Mouse (Mus musculus): ENCODE results near the gene Ntsr1.

The Ntsr1 gene

DNA sequence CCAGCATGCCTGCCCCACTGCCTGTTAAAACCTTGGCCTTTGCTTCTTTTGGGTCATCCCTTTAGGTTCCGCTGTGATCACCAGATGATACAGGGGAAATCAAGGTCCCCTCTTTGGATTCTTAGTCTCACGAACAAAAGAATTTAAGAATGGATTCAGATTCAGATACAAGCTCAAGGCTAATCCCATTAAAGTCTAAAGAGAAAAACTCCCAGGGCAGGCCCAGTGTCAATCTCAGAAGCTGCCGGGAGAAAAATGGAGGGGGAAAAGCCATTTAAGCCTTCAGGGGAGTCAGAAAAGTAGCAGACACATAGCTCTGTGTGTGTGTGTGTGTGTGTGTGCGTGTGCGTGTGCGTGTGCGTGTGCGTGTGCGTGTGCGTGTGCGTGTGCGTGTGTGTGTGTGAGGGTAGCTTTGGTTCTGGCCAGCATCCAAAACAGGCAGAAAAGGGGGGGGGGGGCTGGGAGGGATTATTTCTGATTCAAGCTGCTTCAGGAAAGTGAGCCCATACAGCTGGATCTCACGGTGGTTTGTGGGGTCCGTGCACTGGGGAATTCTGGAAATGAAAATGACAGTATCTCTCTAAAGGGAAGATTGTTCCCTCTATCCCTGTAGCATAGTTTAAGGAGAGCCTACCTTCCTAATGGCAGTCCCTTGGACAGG, 8.8 kb downstream of the Ntsr1 start:
- no peak for DNase-seq (ENCODE audit: low read depth)

DNA sequence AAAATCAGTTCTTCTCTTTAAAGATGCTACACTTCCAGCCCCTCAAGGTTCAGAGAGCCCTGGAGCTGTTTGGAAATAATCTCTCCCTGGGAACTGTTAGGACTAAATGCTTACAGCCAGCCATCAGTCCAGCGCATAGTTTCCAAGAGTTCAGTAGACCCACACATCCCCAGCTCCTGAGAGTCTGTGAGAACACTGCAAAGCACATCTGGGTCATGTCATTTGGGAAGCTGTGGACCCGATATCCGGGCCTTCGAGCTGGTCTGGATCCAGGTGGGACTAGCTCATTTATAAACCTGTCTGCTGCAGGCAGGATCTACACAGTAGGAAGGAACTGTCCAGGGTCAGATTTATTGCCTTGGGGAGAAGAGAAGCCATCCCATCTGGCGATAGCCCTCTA, 11.1 kb downstream of the Ntsr1 start:
- no peak for DNase-seq (ENCODE audit: low read depth)

DNA sequence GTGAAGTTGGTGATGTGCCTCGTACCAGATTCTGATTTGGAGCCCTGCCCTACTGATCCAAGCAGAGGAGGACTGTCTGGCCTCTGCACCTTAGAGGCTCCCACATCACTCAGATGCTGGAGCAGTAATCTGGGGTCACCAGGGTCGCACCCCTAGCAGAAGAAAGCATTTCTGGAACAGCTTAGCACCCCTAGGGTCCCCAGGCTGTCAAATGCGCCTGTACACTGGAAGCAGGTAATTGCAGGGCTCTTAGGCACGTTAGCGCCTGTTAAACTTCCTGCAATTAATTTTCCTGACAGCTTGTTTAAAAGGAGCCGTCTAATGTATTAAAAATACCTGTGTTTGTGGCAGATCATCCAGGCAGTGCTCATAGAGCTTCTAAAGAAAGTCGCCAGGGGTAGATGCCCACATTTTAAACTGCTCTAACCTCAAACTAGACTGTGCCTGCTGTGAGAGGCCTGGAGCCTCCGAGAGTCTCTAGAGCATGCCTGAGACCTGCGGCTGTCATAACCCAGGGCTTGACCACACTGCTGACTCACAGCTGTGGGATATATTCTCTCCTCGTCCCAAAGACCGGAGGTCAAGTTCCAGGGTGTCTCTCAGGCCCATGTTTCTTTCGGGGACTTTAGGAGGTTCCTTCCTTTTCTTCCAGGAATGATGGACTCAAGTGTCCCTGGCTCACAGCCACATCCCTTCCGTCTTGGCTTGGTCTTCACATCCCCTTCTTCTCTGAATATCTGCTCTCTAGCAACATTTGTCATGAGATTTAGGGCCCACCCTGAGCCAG, 12.3 kb downstream of the Ntsr1 start:
- DNase-seq (ENCODE audit: low read depth) = no peak

DNA sequence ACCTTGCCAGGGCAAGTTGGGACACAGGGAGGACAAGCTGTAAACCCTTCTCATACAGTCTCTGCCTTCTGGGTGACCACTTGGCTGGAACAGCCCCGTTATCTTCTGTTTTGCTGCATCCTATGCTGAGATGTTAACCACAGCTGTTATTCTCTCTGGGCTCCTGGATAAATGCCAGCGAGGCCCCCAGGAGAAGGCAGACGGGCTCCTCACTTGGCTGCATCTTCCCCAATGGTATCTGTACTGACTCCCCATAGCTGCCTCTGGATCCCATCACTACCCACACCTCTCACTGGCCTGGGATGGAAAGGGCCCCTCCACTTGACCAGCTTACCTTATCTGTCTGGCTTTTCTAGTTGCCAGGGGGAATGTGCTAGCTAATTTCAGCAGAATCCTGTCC, 13.2 kb downstream of the Ntsr1 start:
- DNase-seq (ENCODE audit: low read depth) = no peak

DNA sequence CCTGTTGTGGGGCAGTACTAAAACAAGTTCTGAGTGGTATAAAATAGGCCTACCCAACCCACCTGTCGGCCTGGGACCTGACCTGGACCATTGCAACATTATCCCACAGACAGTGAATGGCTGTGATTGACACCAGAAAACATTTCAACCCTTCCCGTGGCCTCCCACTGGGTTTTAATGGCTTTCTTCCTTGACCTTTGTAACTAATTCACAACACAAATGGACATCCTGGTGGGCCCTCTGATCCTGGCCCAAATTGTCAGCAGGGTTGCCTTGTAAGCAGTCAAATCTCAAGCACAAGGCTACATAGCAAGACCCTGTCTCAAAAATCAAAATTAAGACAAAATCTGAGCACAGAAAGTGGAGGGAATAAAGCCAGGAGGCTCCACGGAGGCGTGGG, 14.1 kb downstream of the Ntsr1 start:
- no peak for DNase-seq (ENCODE audit: low read depth)

DNA sequence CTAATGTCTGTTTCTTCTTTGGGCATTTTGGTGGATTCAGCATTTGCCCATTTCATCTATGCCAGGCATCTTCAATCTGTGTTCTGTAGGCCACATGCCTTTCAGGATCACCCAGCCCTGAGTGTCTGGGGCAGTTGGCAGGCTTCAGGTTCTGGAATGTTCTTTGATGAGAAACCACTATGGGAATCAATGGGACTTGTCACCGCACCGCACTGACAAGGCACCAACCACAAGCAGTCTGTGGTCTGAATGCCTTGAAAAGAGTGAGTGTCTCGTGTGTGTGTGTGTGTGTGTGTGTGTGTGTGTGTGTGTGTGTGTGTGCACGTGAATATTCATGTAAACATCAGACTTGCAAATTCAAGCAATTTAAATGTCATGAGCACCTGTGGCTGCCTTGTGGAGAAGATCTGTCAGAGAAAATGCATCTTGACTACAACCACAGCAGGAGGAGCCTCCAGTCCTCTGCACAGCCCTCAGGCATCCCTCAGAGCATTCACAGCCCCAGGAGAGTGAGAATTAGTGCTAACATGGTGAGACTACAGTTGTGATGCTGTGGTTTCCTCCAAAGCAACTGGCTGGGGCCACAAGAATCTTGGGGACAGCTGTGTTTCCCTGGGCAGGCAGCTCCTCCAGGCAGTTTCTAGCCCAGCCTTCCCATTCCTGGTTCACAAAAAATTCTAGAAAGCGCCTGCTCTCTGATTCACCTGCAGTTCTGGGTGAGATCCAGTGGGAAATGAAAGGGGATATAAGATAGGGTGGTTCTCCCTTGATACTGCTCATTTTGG, 21.9 kb downstream of the Ntsr1 start:
- no peak for DNase-seq (ENCODE audit: low read depth)

DNA sequence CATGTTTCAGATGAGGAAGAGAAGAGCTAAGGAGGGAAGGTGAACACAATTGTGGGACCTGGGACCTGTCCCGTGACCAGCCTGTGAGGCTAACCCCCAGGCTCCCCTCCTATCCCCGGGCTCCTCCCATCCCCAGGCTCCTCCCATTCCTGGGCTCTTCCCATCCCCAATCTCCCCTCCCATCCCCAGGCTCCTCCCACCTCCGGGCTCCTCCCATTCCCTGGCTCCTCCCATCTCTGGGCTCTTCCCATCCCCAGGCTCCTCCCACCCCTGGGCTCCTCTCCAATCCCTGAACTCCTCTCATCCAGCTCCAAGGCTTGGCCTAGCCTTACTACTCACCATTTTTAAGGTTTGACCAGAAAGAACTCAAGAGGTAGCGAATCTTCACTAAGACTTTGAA, 23.0 kb downstream of the Ntsr1 start:
- DNase-seq (ENCODE audit: low read depth) = peak; percentile 46

DNA sequence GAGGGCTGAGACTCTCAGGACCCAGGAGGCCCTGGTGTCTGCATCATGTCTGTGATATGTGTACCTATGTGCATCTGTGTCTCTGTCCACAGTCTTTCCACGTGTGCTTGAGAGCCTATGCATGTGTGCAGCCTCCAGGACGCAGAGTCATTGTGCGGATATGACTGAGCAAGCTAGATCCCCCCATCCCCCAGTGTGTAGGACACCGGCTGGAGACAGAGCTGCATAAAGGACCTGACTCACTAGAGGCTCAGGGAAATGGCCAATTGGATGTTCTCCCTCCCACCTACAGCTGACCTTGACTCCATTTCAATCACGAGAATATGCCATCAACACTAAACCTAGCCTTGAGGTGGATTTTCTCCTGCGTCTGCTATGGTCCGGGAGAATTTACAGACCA, 27.7 kb downstream of the Ntsr1 start:
- no peak for DNase-seq (ENCODE audit: low read depth)

DNA sequence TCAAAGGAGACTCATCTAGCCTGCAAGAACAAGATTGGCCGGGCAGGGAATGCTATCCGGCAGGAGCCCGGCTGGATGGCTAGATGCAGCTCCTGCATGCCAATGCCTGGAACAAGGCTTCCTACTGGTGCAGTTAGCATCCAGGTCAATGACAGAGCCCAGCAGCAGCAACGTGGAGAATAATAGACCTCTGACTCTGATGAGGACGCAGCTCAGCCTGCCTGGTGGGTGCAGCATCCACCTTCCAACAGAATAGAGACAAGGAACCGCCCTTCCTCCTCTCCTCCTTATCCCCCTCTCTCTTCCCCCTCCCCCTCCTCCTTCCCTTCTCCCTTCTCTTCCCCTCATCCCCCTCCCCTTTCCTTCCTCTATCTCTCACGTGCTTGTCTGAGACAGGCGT, 28.1 kb downstream of the Ntsr1 start:
- DNase-seq (ENCODE audit: low read depth) = no peak

DNA sequence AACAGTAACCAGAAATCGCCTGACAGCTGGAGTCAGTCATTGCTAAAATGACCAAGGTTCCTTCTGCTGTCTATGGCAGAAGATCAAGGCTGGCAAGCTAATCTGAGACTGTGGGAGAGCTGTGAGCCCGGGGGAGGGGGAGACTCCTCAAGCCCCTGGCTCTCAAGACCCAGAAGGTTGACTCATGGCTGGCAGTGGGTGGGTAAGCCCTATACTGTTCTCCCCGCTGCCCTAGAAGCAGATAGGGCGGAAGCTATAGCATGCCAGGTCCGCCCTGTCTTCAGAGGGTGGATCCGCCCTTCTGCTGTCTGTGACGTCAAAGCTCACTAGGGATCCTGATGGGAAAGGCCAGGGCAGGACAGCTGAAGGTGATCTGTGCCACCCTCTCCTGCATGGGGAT, 30.4 kb downstream of the Ntsr1 start:
- DNase-seq (ENCODE audit: low read depth) = no peak

DNA sequence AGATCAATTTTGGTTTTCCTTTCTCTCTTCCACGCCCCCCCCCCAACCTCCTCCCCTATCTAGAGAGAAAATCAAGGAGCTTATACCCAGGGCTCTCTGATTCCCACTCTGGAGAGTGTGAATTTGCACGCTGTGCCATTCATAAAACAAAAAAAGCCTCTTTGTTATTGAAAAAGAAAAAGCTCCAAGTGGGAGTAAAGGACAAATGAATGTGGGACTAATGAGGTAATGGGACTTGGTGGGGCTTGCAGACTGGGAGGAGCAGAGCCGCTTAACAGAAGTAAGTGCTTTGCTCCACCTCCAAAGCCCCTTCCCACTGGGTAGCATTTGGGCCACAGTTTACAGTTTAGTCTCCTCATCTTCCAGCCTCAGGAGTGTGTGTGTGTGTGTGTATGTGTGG, 30.8 kb downstream of the Ntsr1 start:
- no peak for DNase-seq (ENCODE audit: low read depth)

DNA sequence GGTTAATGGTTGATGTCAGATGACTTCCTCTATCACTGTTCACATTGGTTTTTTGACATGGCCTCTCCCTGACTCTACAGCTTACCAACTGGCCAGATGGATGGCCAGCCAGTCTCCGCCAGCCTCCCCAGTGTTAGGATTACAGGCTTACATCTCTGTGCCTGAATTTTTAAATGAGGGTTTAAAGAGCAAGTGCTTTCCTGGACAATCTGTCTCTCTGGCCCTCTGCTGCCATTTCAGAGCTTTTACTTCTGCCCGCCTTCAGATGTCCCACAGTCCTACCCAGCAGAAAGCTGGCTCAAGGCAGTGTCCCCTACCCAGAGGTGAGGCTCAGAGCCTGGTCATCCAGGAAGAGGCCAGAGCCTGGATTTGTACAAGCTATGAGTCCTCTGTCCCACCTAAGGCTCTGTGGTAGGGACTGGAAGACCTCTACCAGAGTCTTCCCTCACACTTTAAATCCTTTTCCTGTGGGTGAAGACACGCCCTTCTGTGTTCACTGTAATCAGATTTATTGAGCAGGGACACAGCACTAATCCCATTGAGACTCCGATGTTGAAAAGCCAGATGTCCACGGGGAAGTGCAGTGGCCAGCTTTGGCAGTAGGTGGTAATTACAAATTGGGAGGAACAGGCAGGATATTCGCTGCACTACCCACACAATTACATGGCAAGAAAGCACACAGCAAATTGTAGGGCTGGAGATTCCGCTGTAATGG, 32.1 kb downstream of the Ntsr1 start:
- DNase-seq (ENCODE audit: low read depth) = no peak

DNA sequence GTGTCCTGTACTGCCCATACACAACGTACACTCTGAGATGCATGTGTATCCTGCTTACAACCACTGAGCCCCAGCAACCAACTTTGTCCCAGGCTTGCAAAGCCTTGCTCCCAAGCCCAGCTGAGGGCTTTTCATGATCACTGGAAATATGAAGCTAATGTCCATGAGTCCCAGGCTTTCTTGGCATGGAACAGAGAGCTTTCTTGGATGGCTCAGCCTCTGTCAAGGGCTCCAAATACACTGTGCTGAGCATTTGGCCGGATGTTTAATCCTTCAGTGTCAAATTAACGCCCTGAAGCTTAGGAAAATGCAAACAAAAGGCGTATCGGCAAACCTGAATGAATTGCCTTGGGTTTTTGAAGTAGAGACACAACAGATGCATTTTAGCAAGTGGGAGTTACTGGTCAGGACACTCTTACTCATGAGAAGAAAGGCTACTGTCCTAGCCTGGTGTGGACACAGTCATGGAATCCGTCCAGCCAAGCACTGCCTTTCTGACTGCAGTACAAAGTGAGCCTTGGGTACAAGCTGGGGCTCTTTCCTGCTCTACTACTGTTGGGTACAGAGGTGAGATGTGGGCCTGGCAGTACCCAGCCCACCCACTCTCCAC, 32.7 kb downstream of the Ntsr1 start:
- DNase-seq (ENCODE audit: low read depth) = no peak

DNA sequence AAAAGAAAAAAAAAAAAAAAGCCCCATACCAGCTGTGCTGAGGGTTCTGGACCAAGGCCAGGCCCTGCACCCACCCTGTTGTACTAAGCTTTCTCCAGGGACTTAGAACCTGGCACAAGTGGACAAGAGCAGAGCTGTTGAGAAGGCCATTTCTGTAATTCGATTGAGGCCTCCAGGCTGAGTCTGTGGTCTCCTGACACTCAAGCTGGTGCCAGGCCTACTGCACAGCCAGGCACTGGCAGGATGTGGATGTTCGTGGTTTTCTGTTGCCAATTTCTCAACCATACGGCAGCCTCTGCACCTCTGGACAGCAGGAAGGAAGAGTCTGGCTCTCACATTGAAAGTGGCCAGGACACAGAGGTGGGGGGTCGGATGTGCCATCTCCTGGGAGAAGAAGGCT, 33.5 kb downstream of the Ntsr1 start:
- DNase-seq (ENCODE audit: low read depth) = no peak

DNA sequence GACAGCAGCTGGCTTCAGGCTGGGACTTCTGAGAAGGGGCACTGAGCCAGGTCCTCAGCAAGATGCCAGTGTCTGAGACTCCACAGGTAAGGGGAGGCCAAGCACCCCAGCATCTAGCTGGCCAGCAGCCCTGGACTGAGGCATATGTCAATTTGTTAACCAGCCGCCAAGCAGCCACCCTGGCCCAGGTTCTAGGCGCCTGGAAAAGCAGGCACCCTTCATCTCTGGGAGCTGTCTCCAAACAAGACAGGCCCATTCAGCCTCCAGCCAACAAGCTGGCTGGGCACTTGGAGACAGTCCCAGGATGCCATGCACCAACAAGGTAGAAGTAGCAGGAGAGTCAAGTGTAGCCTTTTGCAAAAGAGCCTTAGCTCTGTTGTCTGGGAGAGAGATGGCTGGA, 43.9 kb downstream of the Ntsr1 start:
- DNase-seq (ENCODE audit: low read depth) = no peak

DNA sequence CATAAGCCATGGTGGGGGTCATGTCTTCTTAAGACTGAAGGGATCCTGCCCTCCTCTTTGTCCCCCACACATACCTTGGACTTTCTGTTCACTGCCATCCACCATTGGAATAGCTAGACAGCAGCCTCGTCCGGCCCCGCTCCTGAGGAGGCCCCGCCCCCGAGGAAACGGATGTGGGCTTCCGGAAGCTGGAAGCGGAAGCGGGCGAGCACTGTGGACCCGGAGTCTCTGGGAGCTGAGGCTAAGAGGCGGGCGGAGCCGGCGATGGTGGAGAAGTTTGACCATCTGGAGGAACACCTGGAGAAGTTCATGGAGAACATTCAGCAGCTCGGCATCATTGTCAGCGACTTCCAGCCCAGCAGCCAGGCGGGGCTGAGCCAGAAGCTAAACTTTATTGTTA, 45.3 kb downstream of the Ntsr1 start:
- no peak for DNase-seq (ENCODE audit: low read depth)

DNA sequence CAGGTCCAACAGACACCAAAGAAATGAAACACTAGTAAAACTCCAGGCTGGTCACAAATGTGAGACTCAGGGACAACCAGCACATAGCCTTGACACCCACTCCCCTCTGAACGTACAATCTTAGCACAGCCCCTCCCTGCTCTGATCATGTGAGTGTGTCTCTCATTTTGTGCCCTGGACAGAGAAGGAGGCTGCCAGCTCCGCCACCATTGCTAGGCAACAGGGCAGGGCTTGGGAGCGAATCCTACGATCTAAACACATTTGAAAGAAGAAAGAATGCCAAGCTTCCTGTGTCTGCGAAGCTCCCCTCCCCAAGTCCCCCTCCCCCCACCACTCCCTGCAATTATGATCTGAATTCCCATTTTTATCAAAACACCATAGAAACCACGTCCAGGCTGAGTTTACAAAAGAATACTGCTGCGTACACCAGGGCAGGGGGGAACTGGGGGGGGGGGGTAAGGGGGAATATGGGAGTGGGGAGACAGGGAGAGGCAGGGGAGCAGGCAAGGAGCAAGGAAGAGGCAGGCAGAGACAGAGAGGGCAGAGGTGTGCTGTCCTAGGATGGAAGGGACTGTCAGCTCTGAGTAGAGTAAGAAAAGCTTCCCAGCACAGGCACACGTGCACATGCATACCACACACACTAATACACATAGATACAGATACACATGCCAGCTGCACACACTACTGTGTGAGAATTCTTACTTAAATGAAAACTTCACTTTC, 47.8 kb downstream of the Ntsr1 start:
- DNase-seq (ENCODE audit: low read depth) = no peak

DNA sequence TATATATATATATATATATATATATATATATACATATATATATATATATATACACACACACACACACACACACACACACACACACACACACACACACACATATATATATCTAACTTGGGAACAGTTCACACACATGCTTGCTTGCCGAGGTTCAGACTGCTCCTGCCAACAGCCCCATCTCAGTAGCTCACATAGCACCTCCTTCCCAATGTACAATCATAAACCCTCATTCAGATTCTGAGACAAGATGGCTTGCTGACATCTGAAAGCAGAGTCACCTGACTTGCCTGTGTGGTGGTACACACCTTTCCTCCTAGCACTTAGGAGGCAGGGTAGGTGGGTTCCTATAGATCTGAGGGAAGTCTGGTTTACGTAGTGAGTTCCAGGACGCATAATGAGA, 52.6 kb downstream of the Ntsr1 start:
- DNase-seq (ENCODE audit: low read depth) = no peak

DNA sequence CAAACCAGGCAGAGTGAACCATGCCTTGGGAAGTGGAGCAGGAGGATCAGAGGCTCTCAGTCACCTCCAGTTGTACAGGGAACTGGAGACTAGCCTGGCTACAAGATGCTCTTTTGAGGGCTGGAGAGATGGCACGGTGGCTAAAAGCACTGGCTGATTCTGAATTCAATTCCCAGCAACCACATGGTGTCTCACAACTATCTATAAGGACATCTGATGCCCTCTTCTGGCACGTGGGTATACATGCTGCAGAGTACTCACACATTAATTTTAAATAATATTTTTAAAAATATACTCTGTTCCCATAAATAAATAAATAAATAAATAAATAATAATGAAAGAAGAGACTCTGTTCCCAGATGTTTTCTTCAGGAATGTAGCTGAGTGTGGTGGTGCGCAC, 55.4 kb downstream of the Ntsr1 start:
- peak; percentile 22 for DNase-seq (ENCODE audit: low read depth)

DNA sequence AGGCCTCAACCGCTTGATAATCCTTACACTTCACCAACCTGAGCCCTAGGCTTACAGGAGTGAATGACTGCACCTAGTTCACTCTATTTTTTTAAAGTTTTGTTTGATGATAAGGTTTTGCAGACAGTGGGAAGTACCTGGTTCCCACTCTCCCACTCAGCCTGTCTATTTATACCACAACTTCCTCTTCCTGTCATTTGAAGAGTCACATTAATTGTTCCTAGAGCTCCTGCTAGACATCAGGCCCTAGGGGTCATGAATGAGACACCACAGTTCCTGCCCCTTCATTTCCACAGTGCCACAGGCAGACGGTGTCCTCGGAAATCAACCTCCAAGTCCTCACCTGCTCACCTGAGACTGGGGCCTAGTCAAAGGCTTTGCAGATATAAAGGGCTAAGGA, 56.7 kb downstream of the Ntsr1 start:
- no peak for DNase-seq (ENCODE audit: low read depth)

DNA sequence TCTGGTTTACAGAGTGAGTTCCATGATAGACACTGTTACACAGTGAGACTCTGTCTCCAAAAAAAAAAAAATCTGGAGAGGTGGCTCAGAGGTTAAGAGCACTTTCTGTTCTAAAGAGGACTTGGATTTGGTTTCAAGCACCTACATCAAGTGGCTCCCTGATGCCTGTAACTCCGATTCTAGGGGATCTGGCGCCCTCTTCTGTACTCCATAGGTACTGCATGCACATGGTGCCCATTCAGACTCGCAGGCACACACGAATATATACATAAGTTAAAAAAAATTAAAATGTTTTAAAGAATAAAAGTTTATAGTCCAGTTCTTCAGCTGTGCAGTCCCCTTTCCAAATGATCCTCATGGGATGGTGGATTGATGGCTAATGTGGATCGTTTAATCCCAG, 60.5 kb downstream of the Ntsr1 start:
- peak; percentile 17 for DNase-seq (ENCODE audit: low read depth)

Data from NIH3T3 (cell line).